Mouse (Mus musculus) heart, postnatal 4 days (tissue): ENCODE data around the gene Myh7b. TPM values are rescaled to one million over a fixed set of nuclear protein-coding genes. Genes with fewer than 3 reads are reported as not detected.

Source experiments
- DNase-seq: peaks from one replicate; pipeline ENCODE4 v3.0.0; 2021
- total RNA-seq, 2 experiments: library from RNA; stranded (reverse); gene quantifications; 2 replicates each; pipeline ENCODE4 v1.2.3; 2021

Gene Myh7b
- 10 to 100 TPM; 60.5 to 63.8 TPM for total RNA-seq

DNA sequence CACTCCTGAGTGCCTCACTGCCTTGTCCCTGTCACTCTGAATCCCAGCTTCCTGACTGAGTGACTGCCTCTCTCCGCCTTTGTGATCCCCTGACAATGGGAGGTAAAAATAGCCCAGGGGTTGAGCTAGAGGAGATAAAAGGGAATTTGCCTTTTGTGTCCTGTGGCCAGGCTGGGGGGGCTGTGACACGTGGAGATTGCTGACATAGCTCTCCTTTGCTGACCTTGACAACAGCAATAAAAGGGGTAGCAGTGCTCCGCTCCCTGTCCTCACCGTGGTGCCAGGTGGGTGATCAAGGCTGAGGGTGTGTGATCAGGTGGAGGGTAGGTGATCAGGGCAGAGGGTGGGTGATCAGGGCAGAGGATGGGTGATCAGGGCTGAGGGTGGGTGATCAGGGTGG lies at the start of gene Myh7b:
Myh7b (plus strand) TSS at position 235 of the 400 bp plus-strand sequence.
- DNase-seq: peak; percentile 71

DNA sequence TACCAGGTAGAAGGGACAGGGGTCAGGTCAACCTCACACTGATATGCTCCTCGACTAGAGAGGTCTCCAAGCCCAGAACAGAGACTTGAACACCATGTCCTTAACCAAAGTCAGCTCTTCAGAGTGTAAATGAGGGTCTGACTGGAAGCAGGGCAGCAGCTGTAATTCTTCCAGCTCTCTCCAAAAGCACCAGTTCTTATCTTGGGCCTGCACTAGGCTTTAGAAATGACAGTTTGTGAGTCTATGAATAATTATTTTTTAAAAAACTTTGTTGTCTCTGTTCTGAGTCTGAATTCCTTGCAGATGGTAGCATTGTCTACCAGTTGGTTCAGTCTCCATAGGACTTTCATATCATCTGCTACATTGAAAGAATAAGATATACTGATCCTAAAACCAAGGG lies 48.8 kb upstream of the Myh7b start:
- DNase-seq: no peak

DNA sequence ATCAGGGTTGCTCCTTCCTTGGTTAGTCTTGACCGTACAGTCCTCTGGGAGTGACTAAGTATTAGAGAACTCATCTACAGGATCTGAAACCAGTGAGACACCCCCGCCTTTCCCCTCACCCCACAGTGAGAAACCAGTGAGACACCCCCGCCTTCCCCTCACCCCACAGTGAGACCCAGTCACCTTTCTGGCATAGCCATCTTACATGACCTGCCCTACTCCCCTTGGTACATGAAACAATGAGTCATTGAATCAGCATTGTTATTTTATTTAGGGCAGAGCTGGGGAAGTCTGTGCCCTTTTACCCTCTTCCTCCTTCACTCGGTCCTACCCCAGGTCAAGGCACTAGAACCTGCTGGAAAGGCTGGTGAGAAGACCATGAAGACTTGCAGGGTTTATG lies 48.1 kb upstream of the Myh7b start:
- DNase-seq: no peak

DNA sequence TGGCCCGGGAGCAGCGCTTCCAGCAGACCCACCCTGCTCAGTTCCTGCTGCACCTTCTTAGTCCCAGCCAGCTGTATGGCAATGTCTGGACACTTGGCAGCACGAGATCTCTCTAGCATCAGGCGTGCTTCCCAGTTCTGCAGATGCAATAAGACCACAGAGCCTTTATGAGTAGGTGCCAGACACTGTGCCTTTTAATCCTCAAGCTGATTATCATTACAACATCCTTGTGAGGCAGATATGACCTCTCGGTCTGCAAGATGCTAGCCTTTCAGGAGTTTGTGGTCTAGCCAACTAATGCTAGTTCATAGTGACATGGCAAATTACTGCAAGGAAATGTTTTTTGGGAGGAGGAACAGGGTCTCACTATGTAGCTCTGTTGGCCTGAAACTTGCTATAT lies 43.3 kb upstream of the Myh7b start:
- DNase-seq: no peak

DNA sequence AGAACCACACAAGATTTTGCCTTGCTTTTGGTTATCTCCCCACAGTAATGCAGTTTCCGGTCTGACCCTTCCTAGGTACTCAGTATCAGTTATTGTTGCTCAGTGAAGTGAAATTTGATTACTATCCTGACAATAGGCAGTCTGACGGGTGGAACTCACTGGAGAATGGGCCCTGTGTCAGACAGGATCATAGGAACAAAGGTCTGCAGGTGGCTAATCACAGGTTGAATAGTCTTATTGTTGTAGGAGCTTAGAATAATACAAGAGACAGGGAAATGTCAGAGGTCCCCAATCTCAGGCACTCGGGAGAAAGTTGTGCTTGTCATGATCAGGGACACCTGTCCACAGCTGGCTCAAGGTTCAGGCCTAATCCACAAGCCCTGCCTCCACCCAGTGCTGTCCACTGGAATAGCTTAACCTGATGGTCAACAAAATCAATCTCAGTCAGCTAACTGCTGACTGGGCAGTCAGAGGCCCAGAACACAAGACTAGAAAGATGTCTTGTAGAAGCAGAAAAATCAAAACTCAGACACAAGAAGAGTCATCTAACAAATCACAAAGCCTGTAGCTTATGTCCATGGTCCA lies 41.7 kb upstream of the Myh7b start:
- no peak for DNase-seq

DNA sequence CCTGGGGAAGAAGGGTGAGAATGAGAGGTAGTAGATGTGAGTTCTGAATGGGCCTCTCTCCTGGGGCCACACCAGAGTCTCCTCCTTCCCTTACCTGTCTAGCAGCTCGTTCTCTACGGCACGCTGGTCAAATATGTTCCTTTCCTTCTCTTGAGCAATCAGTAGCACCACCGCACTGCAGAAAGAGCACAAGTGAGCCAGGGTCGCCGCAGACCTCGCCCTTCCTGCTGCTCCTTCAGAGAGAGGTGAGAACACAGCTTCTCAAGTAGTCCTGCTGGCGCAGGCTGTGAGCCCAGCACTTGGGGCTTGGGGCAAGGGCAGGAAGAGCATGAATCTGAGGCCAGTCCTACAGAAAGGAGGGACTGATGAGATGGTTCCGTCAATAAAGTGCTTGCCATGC lies 38.0 kb upstream of the Myh7b start:
- no peak for DNase-seq

DNA sequence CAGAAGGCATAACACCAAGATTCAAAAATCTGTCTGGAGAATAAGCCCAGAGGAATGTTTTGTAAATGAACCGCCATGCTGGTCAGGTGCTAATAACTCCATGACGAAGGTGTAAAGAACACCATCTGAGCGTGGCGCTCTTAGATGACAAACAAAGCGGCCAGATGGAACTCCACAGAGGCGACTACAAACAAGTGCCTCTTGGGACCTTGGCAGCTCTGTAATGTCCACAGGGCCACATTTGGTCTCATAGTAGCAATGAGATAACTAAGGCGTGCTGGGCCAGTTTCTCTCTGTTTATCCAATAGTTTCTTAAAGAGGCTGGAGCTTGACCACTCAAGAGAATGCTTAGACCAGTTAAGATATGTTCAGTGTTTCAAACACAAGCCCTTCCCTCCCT lies 37.0 kb upstream of the Myh7b start:
- DNase-seq: no peak

DNA sequence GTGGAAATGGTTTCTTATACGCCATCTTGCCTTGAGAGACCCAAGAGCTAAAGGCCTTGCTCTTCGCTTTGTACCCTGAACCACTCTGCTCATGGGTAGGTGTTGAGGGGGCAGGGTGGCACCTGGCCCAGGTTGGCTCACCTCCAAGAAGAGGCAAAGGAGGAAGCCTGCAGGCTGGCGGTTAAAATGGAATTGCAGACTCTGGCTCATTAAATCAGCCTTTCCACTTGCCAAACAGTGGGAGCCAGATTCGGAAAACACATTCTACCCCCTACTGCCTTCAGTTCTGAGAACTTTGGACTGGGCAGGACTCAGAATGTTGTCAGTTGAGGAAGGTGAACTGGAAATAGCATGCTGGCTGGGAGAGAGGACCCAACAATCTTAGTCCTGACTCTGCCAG lies 36.3 kb upstream of the Myh7b start:
- peak; percentile 67 for DNase-seq

DNA sequence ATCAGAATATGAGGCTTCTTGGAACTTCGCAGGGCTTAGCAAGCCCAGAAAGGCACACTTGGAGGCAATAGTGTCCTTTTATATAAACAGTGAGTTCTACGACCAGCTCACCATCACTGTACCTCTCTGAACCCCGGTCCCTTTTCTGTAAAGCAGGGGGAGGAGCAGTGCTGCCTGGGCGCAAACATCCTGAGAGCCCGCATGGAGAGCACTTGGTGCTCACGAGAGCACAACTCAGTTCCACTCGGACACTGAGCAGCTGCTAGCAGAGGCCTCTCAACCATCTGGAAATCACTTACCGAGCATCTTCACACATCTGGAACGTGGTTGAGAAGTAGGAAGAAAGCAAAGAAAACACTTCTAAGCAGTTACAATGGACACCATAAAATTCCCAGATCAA lies 34.4 kb upstream of the Myh7b start:
- DNase-seq: no peak

DNA sequence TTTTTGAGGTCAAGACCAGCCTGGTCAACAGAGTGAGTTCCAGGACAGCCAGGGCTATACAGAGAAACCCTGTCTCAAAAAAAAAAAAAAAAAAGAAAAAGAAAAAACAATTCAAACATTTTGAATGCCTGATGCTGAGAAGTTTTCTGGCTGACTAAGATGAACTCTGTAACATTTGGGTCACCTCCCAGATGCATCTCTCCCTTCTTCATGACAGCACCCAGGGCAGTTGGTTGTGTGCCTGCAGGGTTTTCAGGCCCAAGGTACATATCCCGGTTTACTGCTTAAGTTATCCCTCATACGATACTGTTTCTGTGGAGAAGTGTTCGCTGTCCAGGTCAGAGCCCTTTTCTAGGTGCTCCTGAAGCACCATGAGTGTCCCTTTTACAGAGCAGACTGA lies 30.7 kb upstream of the Myh7b start:
- no peak for DNase-seq

DNA sequence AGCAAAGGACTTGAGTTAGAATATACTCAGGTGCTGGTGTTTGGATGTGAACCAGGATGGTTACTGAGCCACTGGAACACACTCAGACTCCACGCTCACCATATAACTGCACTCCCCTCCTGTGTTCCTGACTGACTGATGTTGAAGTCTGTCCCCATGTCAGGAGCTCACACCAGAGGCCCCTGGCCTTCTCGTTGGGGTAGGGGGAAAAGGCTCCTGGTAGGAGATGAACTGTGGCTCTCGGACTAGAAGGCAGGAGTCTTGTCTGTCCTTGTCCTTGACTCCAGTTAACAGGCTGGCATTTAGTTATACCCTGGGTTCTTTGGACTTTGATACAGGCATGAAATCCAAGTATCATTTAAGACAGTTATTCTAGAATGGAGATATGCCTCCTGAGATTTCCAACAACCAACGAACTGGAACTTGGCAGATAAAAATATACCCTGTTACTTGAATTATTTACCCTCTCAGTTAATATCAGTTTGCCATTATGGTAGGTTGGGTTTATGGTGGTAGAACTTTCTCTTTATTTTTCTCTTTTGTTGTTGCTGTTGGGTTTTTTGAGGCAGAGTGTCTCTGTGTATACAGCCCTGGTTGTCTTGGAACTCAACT lies 28.5 kb upstream of the Myh7b start:
- no peak for DNase-seq

DNA sequence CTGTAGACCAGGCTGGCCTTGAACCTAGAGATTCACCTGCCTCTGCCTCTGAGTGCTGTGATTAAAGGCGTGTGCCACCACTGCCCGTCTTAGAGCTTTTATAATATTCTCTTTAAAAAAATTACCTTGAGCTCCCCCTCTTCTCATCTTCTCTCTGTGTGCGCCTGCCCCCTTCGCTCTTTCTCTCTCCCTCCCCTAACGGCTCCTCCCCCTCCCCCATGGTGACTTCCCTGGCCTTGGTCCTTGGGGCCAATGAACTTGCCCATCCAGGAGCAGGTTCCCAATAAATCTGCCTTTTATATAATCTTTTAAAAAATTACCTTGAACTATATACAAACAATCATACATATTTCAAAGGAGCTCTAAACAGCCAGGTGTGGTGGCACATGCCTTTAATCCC lies 28.0 kb upstream of the Myh7b start:
- no peak for DNase-seq

DNA sequence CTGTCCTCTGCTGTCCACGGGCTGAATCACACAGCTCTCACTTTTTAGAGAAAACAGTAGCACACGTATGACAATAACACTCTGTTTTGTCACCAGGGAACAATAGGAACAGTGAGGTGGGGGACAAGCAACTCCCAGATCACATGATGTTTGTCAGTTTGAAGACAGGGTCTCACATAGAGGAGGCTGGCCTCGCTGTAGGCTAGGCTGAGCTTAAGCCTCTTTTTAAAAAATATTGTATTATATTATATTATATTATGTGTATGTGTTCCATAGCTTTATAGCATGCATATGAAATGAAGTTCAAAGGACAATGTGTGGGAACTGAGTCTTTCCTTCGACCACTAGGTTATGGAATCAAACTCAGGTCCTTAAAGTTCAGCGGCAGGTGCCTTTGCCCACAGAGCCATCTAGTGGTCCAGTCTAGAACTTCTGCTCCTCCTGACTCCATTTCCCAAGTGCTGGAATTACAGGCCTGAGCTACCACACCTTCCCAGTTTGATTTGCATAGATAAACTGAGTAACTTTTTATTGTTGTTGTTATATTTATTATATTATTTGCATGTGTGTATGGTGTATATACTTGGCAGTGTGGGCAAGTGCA lies 27.0 kb upstream of the Myh7b start:
- DNase-seq: peak; percentile 78

DNA sequence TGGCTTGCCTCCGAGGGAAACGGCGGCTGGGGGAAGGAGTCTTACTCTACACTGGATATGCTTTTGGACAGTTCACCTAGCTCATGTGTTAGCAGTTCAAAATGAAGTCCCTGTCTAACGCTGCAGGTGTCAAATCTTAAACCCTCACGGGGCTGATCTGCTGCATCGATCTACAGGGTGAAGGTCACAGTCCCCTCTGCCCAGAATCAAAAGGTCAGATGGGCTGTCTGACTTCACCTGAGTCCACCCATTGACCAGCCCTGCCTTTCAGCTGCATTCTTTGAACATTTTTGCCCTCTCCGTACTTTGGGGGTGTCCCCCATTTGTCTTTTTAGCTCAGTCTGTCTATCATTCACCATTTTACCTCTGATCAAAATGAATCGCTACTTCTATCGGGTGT lies 25.9 kb upstream of the Myh7b start:
- no peak for DNase-seq

DNA sequence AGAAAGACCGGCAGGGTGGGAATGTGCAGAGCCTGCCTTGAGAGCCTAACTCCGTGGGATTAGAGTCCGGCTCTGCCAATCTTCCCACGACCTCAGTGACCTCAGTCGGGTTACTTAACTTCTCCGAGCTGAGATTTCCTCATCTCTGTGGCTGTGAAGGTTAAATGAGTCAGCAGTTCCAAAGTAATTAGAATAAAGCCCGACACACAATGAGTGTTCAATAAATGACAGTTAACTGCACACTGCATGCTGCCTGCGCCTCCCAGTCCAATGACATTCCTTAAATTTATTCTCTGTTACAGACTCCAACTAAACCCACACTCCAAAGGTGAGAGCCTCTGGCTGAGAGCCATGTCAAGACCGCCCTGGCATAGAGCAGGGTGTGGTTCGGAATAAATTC lies 25.5 kb upstream of the Myh7b start:
- no peak for DNase-seq

DNA sequence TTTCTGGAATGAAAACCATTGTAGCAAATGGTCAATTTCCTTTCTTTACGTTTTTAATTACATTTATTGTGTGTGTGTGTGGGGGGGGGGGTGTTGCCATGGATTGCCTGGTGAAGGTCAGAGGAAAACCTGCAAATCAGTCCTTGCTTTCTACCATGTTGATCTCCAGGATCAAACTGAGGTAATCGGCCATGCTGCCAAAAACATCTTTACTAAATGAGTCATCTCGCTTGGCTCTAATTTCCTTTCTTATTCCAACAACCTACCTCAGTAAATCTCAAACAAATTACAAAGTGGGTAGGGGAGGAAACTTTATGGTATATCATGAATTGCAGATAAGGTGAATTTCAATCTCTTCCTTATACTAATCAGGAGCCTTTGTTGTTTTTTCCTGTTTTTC lies 22.9 kb upstream of the Myh7b start:
- no peak for DNase-seq

DNA sequence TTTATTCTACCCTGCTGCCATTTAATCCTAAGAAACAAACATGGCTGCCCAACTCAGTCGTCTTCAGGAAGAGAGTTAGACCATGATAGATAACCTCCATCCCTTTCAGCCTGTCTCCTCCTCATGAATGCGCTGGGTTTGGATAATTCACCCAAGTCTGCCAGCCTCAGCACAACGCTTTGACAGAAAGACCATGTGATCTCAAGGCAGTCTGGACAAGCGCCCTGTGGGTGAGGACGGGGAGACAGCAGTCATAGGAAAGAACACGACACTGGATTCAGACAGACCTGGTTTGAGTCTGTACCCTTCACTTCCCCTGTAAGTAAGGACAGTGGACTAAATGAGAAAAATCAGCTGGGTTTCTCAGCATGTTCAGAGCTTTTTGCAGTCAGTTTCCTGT lies 21.5 kb upstream of the Myh7b start:
- no peak for DNase-seq

DNA sequence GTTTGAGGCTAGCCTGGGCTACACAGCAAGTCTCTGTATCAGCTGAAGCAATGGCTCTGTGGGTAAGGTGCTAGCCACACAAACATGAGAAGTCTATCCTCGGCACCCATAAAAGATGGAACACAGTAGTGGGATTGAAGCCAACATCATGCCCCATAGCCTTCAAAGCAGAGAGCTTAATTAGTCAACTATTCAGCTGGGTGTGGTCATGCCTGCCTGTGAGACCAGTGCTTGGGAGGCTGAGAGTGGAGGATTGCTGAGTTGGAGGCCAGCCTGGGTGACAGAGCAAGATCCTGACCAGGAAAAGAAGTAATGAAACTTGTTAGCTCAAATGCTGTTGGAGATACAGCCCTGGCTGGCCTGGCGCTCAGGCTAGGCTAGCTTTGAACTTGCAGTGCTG lies 20.1 kb upstream of the Myh7b start:
- no peak for DNase-seq

DNA sequence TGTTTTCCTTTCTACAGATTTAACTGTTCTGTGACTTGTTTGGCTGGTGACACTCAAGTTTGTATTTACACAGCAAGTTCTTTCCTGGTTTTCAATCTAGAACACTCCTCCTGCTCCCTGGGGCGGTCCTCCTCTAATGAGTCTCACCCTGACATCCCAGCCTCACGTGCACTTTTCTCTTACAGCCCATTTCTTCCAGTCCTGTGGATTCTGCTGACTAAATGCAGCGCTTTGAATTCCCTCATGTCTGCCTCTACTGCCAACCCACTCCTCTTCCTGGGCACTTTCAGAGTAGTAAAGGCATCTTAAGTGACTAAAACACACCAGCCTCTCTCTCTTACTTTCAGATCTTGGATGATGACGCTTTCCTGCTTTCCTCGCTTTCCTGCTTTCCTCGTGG lies 19.3 kb upstream of the Myh7b start:
- DNase-seq: no peak

DNA sequence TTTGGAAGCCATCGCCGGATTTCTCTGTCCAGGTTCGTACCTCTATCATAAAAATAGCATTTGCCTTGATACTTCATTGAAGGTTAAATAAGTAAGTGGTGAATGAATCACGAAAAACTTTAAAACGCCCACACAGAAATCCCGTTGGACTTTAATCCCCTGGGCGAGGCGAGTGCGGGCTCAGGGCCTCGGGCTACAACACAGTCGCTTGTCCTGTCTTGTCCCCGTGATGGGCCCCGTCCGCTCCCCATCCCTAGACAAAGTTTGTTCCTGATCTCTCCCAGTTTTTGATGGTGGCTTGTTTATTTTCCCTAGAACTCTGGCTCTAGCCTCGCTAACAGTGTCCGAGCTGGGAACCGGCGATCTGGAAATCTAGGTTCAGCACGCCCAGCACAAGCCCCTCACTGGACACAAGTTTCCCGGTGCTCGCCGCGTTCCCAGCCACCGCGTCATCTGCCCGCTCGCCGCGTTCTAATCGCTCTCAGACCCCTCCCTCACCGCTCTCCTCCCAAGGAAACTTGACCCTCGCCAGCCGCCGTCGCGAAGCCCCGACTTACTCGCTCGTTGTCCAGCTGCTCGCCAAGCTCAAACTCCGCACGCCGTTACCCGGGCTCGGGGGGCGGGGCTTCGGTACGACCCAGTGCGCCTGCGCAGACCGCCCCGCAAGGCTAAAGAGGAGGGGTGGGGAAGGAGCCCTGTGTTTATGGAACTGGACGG lies 18.7 kb upstream of the Myh7b start, which contains the start of gene Gss:
Gss (minus strand) TSS at position 674 of the 717 bp plus-strand sequence.
- peak; percentile 100 for DNase-seq

DNA sequence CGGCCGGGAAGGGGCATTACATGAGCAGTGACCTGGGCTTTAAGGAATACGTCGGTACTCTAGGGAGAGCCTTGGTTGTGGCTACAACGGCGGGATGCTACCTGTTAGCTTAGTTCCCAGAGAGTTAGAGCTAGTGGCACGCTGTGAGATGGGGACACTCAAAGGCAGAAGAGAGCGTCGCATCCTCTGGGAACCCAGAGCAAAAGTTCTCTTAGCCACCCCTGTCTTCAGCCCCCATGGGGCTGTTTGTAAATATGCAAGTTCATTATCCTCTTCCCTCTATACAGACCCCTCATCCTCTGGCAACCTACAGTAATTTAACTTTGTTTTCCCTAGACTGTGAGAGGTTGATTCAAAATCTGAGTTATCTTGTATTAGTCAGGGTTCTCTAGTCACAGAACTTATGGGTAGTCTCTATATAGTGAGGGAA lies 18.1 kb upstream of the Myh7b start:
- no peak for DNase-seq

DNA sequence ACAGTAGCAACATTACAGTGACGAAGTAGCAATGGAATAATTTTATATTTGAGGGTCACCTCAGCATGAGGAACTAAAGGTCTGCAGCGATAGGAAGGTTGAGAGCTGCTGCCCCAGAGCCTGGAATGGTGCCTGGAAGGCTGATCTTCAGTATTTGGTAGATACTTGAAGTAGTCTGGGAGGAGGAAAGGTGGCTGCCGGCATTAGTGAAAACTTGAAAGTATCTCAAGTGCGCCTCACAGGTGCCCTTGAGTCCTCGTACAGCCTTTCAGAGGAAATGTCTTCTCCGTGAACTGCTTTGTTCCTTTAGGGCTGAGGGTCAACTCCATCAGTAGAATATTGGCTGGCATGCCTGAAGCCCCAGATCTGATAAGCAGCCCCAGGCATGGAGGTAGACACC lies 15.5 kb upstream of the Myh7b start:
- DNase-seq: no peak

DNA sequence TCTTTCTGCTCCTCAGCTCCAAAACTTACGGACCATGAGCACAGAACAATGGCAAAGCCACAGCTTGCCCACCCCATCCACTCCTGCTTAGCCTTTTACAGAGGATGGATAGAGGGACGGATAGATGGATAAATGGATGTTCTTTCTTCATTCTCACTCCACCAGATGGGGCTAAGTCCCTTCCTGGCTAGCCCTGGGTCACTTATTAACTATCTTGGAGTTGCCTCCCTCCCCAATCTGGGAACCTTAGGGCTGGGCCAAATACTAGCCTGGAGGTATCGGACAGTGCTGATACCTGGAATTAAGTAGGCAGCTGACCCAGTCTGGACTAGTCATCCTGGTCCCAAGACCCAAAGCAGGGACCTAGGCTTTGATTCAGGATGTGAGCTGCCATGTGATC lies 7.3 kb upstream of the Myh7b start:
- DNase-seq: no peak
